Comparison of ENCODE assay signal across 8 mouse cellular contexts in genomic region chr10:30810247-30810966, GRCm38 (mm10). TPM values are rescaled to one million over a fixed set of nuclear protein-coding genes. Genes with fewer than 3 reads are reported as not detected.
DNase-seq lines count a peak whose midpoint lies in the region; ATAC-seq and TF ChIP-seq lines count a peak whose summit lies in the region.

No protein-coding gene starts in this region.

- no peaks in the 10 kb centered on the region for H3K27me3 ChIP-seq in forebrain, embryonic 12.5 days
- H3K27me3 ChIP-seq in hindbrain, embryonic 16.5 days (replicated peaks; ENCODE audit: control insufficient read depth, insufficient read depth, low read length): no peaks in the 10 kb centered on the region
- H3K27me3 ChIP-seq in liver, embryonic 16.5 days (ENCODE audit: control insufficient read depth, insufficient read depth, low read depth, low read length): no peaks in the 10 kb centered on the region

- no peak for TF ChIP-seq CTCF in brain, embryonic 14.5 days (IDR thresholded peaks at IDR 0.05; ENCODE audit: borderline replicate concordance, extremely low read depth, insufficient read depth, insufficient read length)
- TF ChIP-seq CTCF in olfactory bulb, adult 2 months (IDR thresholded peaks at IDR 0.05; ENCODE audit: insufficient read depth, low read depth, low read length): no peak

- H3K4me2 ChIP-seq in forebrain, embryonic 12.5 days: peak overlapping the region; percentile 41
- peak overlapping the region; percentile 54 for H3K4me2 ChIP-seq in hindbrain, embryonic 16.5 days (ENCODE audit: low read length)
- H3K4me2 ChIP-seq in liver, embryonic 16.5 days (ENCODE audit: low read depth, low read length): peak overlapping the region; percentile 56

- ATAC-seq in frontal cortex, adult (ENCODE audit: low TSS enrichment): peak; percentile 58
- ATAC-seq in forebrain, embryonic 12.5 days (ENCODE audit: low FRiP score): peak; percentile 67
- peak; percentile 61 for ATAC-seq in hindbrain, embryonic 16.5 days
- peak; percentile 22 for ATAC-seq in liver, embryonic 16.5 days (ENCODE audit: low read depth)

- H3K36me3 ChIP-seq in forebrain, embryonic 12.5 days (replicated peaks): no peaks in the 10 kb centered on the region
- no peaks in the 10 kb centered on the region for H3K36me3 ChIP-seq in hindbrain, embryonic 16.5 days (ENCODE audit: control insufficient read depth, insufficient read depth, low read length)
- H3K36me3 ChIP-seq in liver, embryonic 16.5 days (ENCODE audit: control insufficient read depth, insufficient read depth): no peaks in the 10 kb centered on the region

- DNase-seq in frontal cortex, postnatal 10 days (ENCODE audit: low spot score in 2 of 2): no peak
- peak; percentile 37 for DNase-seq in brain, embryonic 14.5 days (ENCODE audit: low read depth)
- no peak for DNase-seq in thymus, postnatal 14 days

- 37% methylated on average over 9 of the region's 9 CpGs for WGBS in forebrain, embryonic 12.5 days
- 23% methylated on average over 9 of the region's 9 CpGs for WGBS in hindbrain, embryonic 16.5 days
- 30% methylated on average over 9 of the region's 9 CpGs for WGBS in liver, embryonic 16.5 days (ENCODE audit: insufficient replicate concordance)
- WGBS in olfactory bulb, adult 2 months: 9% methylated on average over 9 of the region's 9 CpGs

- H3K4me1 ChIP-seq in forebrain, embryonic 12.5 days: no peaks in the 10 kb centered on the region
- H3K4me1 ChIP-seq in hindbrain, embryonic 16.5 days (ENCODE audit: control insufficient read depth, insufficient read depth, low read depth, low read length): no peaks in the 10 kb centered on the region
- H3K4me1 ChIP-seq in liver, embryonic 16.5 days (ENCODE audit: control insufficient read depth, low read depth, low read length): peaks cover 7% of the 10 kb centered on the region
- H3K4me1 ChIP-seq in olfactory bulb, adult 2 months (ENCODE audit: control insufficient read depth, insufficient read depth, low read length): peaks cover 2% of the 10 kb centered on the region; the same call in 1 of the 2 replicates

- no peak overlapping the region for H3K27ac ChIP-seq in forebrain, embryonic 12.5 days
- H3K27ac ChIP-seq in hindbrain, embryonic 16.5 days (ENCODE audit: low read depth, low read length): 0 out of 2 replicates have a peak overlapping the region, but pooled peaks have one; percentile 51
- no peak overlapping the region for H3K27ac ChIP-seq in liver, embryonic 16.5 days (ENCODE audit: low read length)
- H3K27ac ChIP-seq in olfactory bulb, adult 2 months (ENCODE audit: insufficient read depth, low read depth, low read length): peak overlapping the region; percentile 91

- no peaks in the 10 kb centered on the region for H3K9me3 ChIP-seq in forebrain, embryonic 12.5 days
- no peaks in the 10 kb centered on the region for H3K9me3 ChIP-seq in hindbrain, embryonic 16.5 days (ENCODE audit: control insufficient read depth, low read length)
- H3K9me3 ChIP-seq in liver, embryonic 16.5 days (replicated peaks; ENCODE audit: control insufficient read depth, low read length): no peaks in the 10 kb centered on the region

- peak overlapping the region; percentile 36 for H3K4me3 ChIP-seq in forebrain, embryonic 12.5 days (replicated peaks)
- peak overlapping the region; percentile 52 for H3K4me3 ChIP-seq in hindbrain, embryonic 16.5 days (ENCODE audit: low read length)
- H3K4me3 ChIP-seq in liver, embryonic 16.5 days (ENCODE audit: low read depth, low read length): peak overlapping the region; percentile 59
- peak overlapping the region; percentile 84 for H3K4me3 ChIP-seq in olfactory bulb, adult 2 months (ENCODE audit: insufficient read depth, low read depth, low read length)

- peak overlapping the region; percentile 33; the same call in 1 of the 2 replicates for H3K9ac ChIP-seq in forebrain, embryonic 12.5 days
- H3K9ac ChIP-seq in hindbrain, embryonic 16.5 days (ENCODE audit: low read depth, low read length): peak overlapping the region; percentile 65
- peak overlapping the region; percentile 56 for H3K9ac ChIP-seq in liver, embryonic 16.5 days (ENCODE audit: low read depth, low read length)

- no peak for TF ChIP-seq POLR2A in brain, embryonic 14.5 days (IDR thresholded peaks at IDR 0.05; ENCODE audit: borderline replicate concordance, extremely low read depth, insufficient read depth, insufficient read length, poor library complexity, severe bottlenecking)
- TF ChIP-seq POLR2A in olfactory bulb, adult 2 months (IDR thresholded peaks at IDR 0.05; ENCODE audit: insufficient read depth, low read depth, low read length): no peak

RNA-seq across cellular contexts. Expression of gene Ncoa7, which starts 7.3 kb away (rescaled TPM):
- polyA plus RNA-seq in brain, embryonic 14.5 days (2012; rRNA removed): 12.3 and 17.2 TPM in 2 replicates
- 9.4 and 11.1 TPM in 2 replicates for polyA plus RNA-seq in forebrain, embryonic 12.5 days (2016; fragmentation: Nextera tagmentation; extraction: Ambion mirVana)
- 25.6 and 26.1 TPM in 2 replicates for polyA plus RNA-seq in hindbrain, embryonic 16.5 days (2015; fragmentation: Nextera tagmentation; extraction: Ambion mirVana)
- 12.4 and 12.9 TPM in 2 replicates for polyA plus RNA-seq in liver, embryonic 16.5 days (2015; fragmentation: Nextera tagmentation; extraction: Ambion mirVana)
- polyA plus RNA-seq in olfactory bulb, adult 2 months (2012; ENCODE audit: insufficient read depth, insufficient read length, low replicate concordance, missing spikeins): not detected in 2 replicates

RNA-seq across cellular contexts. Expression of gene Hey2, which starts 32.2 kb away (rescaled TPM):
- 8.5 and 11.2 TPM in 2 replicates for polyA plus RNA-seq in brain, embryonic 14.5 days (2012; rRNA removed)
- polyA plus RNA-seq in forebrain, embryonic 12.5 days (2016; fragmentation: Nextera tagmentation; extraction: Ambion mirVana): 5.3 and 5.6 TPM in 2 replicates
- polyA plus RNA-seq in hindbrain, embryonic 16.5 days (2015; fragmentation: Nextera tagmentation; extraction: Ambion mirVana): 5.1 and 5.3 TPM in 2 replicates
- polyA plus RNA-seq in liver, embryonic 16.5 days (2015; fragmentation: Nextera tagmentation; extraction: Ambion mirVana): 0.31 and 0.34 TPM in 2 replicates
- polyA plus RNA-seq in olfactory bulb, adult 2 months (2012; ENCODE audit: insufficient read depth, insufficient read length, low replicate concordance, missing spikeins): not detected in 2 replicates

Comparison
In these comparisons a context has a peak if more than half of its experiments do, and no peak if none do; other contexts are left out.
1. H3K27ac ChIP-seq: peak in hindbrain, embryonic 16.5 days (single experiment) and olfactory bulb, adult 2 months (single experiment); none in forebrain, embryonic 12.5 days (single experiment) and liver, embryonic 16.5 days (single experiment).
2. Peak in every context shown above with its lines, with median percentiles within 50 percentile points of each other: ATAC-seq, H3K4me2 ChIP-seq, H3K4me3 ChIP-seq and H3K9ac ChIP-seq.